Mouse (Mus musculus): ENCODE data around the gene Selenos. TPM values are rescaled to one million over a fixed set of nuclear protein-coding genes. Genes with fewer than 3 reads are reported as not detected.

Gene Selenos
- polyA plus RNA-seq (2012; rRNA removed), result 135 and 163 TPM in 2 replicates

DNA sequence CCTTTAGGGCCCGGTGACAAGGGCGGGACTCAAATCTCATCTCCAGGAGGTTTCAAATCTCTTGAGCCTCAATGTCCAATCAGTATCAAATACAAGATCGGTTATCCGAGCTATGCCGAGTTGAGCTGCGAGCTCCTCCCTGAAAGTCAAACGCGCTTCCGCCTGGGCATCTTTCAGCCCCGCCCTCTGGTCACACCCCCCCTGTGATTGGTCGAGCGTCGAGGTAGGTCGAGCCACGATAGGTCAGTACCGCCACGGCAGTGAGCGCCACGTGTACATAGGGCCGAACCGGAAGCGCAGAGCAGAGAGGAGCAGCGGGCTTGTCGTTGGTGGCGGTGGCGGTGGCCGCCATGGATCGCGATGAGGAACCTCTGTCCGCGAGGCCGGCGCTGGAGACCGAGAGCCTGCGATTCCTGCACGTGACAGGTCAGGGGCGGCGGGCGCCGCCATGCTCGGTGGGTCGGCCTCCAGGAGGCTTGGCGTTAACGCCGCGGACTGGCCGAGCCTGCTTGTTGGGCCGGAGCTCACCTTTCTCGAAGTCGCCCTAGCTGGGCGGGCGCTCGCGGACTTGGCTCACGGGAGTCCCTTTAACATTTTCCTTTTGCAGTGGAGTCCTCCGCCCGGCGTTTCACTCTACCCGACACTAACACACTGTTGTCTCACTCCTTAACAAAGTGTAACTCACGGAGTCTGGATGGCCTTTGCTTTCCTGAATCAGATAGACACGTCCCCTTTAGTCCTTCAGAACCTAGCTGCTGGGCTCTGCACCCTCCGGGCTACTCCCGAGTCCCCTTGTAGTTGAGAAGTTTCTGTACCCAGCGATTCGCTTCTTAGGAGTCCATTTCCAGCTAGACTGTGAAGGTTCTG lies at the start of gene Selenos:
Gene Selenos (plus strand): TSS at position 286 of the 867 bp plus-strand sequence.
- H3K27ac ChIP-seq (ENCODE audit: control insufficient read depth, insufficient read depth, low read depth, low read length), result peak within 1 kb of the TSS; percentile 79
- peaks cover 5% of the 10 kb centered on the region for H3K36me3 ChIP-seq (ENCODE audit: control insufficient read depth, insufficient read depth, low read length)

DNA sequence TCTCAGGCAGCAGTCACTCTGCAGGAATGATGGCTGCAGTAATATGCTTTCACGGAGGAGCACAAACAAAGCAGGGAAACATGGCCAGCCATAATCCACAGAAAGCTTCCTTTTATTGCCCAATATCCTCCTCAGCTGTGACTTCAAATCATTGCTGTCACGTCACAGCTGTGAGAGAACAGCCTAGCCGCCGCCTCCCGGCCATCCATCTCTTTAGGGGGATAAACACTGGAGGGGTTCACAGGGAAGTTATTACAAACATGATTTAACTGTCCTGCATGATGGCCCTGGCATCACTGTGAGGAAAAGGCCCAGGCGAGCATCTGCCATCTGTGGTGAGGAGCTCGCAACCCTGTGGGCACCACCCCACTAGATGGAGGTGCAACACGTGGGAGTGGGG lies 42.6 kb upstream of the Selenos start:
- no peaks in the 10 kb centered on the region for H3K4me1 ChIP-seq (ENCODE audit: control insufficient read depth, insufficient read depth, low read length)
- H3K36me3 ChIP-seq (ENCODE audit: control insufficient read depth, insufficient read depth, low read length), result no peaks in the 10 kb centered on the region
- TF ChIP-seq POLR2A (IDR thresholded peaks at IDR 0.05; ENCODE audit: control insufficient read depth, low read depth, low read length), result no peak
- TF ChIP-seq CTCF (IDR thresholded peaks at IDR 0.05; ENCODE audit: control insufficient read depth, insufficient read depth, insufficient replicate concordance, low read depth, low read length), result no peak
- no peaks in the 10 kb centered on the region for H3K27me3 ChIP-seq (ENCODE audit: control insufficient read depth, insufficient read depth, low read length)
- H3K4me3 ChIP-seq (ENCODE audit: control insufficient read depth, low read depth, low read length), result no peak overlapping the region
- no peak overlapping the region for H3K27ac ChIP-seq (ENCODE audit: control insufficient read depth, insufficient read depth, low read depth, low read length)

More for the DNA sequence above, at the start of gene Selenos:
- no peaks in the 10 kb centered on the region for H3K27me3 ChIP-seq (ENCODE audit: control insufficient read depth, insufficient read depth, low read length)
- peak within 1 kb of the TSS; percentile 88 for H3K4me3 ChIP-seq (ENCODE audit: control insufficient read depth, low read depth, low read length)
- no peaks in the 10 kb centered on the region; the same call in none of the 2 replicates for H3K4me1 ChIP-seq (ENCODE audit: control insufficient read depth, insufficient read depth, low read length)
- TF ChIP-seq CTCF (IDR thresholded peaks at IDR 0.05; ENCODE audit: control insufficient read depth, insufficient read depth, insufficient replicate concordance, low read depth, low read length) (peak; percentile 8; the same call in 1 of the 2 replicates), POLR2A (IDR thresholded peaks at IDR 0.05; ENCODE audit: control insufficient read depth, low read depth, low read length) (peak; percentile 97)

DNA sequence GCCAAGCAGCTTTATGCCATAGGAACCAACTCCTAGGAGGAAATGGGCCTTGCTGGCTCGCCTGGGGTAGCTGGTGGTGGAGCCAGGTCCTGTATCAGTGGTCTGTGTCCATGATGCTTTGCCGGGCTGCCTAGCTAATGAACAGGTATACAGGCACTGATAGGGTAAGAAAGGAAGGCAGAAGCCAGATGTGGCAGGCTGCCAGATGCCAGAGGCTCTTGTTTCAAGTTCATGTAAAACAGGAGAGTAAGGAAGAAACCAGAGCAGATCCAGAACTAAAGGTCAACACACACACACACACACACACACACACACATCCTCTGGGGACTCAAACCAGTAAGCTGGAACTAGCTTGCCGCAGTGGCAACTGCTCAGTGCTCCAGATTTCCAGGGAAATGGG lies 41.2 kb upstream of the Selenos start:
- H3K36me3 ChIP-seq (ENCODE audit: control insufficient read depth, insufficient read depth, low read length), result no peaks in the 10 kb centered on the region
- H3K4me1 ChIP-seq (ENCODE audit: control insufficient read depth, insufficient read depth, low read length), result no peaks in the 10 kb centered on the region
- no peak for TF ChIP-seq CTCF (IDR thresholded peaks at IDR 0.05; ENCODE audit: control insufficient read depth, insufficient read depth, insufficient replicate concordance, low read depth, low read length)
- no peak for TF ChIP-seq POLR2A (IDR thresholded peaks at IDR 0.05; ENCODE audit: control insufficient read depth, low read depth, low read length)
- H3K27me3 ChIP-seq (ENCODE audit: control insufficient read depth, insufficient read depth, low read length), result no peaks in the 10 kb centered on the region
- no peak overlapping the region for H3K4me3 ChIP-seq (ENCODE audit: control insufficient read depth, low read depth, low read length)
- no peak overlapping the region for H3K27ac ChIP-seq (ENCODE audit: control insufficient read depth, insufficient read depth, low read depth, low read length)

DNA sequence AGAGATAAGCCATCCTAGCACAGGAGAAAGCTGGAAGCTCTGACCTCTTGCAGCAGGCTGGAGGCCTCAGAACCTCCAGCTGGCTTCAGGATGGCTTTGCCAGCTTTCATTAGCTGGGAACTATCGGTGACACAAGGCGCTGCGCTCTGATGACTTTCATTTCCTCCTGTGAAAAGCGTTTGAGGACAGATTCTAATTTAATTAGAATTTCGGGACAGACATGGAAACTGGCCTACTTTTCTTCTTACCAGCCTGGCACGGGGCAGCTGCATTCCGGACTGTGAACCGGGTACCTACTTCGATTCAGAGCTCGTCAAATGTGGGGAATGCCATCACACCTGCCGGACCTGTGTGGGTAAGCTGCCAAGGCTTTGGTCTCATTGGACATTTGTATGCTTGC lies 40.7 kb upstream of the Selenos start:
- no peaks in the 10 kb centered on the region for H3K36me3 ChIP-seq (ENCODE audit: control insufficient read depth, insufficient read depth, low read length)
- TF ChIP-seq CTCF (IDR thresholded peaks at IDR 0.05; ENCODE audit: control insufficient read depth, insufficient read depth, insufficient replicate concordance, low read depth, low read length) (no peak), POLR2A (IDR thresholded peaks at IDR 0.05; ENCODE audit: control insufficient read depth, low read depth, low read length) (no peak)
- H3K4me3 ChIP-seq (ENCODE audit: control insufficient read depth, low read depth, low read length), result no peak overlapping the region
- no peak overlapping the region for H3K27ac ChIP-seq (ENCODE audit: control insufficient read depth, insufficient read depth, low read depth, low read length)
- H3K27me3 ChIP-seq (ENCODE audit: control insufficient read depth, insufficient read depth, low read length), result no peaks in the 10 kb centered on the region
- no peaks in the 10 kb centered on the region for H3K4me1 ChIP-seq (ENCODE audit: control insufficient read depth, insufficient read depth, low read length)

DNA sequence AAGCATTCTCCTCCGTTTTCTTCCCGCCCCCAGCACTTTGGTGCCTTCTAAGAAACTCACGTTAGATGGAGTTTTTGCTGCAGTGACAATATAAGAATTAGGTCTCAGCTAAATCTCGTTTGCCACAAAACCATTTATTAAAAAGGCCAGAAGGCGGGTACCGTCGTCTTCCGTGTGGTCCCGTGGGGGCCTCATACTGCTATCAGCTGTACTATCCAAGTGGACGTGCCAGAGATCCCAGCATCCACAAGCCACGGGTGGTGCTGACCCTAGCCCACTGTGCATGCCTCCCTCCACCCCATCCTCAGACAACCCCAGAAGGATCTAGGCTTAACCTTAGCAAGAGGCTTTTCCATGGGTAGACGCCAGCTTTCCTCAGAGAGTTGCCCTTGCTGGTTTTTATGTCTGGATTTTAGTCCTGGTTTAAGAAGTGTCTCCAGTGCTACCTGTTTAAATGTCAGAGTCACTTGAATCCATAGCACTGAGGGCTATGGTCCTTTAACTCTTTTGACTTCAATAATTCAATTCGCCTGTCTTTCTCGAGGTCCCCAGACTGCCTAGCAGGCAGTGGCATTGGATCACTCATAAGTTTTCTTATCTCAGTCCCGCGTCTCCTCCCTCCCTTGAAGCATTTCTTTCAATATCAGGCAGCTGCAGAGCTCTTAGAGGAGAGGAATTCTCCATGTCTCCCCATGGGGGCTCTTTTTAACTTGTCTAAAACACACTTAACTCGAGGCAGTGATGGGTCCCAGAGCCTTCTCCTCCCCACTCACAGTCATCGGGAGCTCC lies 39.2 kb upstream of the Selenos start:
- Histone ChIP-seq H3K27ac (ENCODE audit: control insufficient read depth, insufficient read depth, low read depth, low read length) (no peak overlapping the region), H3K4me3 (ENCODE audit: control insufficient read depth, low read depth, low read length) (no peak overlapping the region), H3K4me1 (ENCODE audit: control insufficient read depth, insufficient read depth, low read length) (no peaks in the 10 kb centered on the region; the same call in 1 of the 2 replicates), H3K36me3 (ENCODE audit: control insufficient read depth, insufficient read depth, low read length) (no peaks in the 10 kb centered on the region), H3K27me3 (ENCODE audit: control insufficient read depth, insufficient read depth, low read length) (no peaks in the 10 kb centered on the region)
- no peak for TF ChIP-seq CTCF (IDR thresholded peaks at IDR 0.05; ENCODE audit: control insufficient read depth, insufficient read depth, insufficient replicate concordance, low read depth, low read length)
- TF ChIP-seq POLR2A (IDR thresholded peaks at IDR 0.05; ENCODE audit: control insufficient read depth, low read depth, low read length), result no peak

DNA sequence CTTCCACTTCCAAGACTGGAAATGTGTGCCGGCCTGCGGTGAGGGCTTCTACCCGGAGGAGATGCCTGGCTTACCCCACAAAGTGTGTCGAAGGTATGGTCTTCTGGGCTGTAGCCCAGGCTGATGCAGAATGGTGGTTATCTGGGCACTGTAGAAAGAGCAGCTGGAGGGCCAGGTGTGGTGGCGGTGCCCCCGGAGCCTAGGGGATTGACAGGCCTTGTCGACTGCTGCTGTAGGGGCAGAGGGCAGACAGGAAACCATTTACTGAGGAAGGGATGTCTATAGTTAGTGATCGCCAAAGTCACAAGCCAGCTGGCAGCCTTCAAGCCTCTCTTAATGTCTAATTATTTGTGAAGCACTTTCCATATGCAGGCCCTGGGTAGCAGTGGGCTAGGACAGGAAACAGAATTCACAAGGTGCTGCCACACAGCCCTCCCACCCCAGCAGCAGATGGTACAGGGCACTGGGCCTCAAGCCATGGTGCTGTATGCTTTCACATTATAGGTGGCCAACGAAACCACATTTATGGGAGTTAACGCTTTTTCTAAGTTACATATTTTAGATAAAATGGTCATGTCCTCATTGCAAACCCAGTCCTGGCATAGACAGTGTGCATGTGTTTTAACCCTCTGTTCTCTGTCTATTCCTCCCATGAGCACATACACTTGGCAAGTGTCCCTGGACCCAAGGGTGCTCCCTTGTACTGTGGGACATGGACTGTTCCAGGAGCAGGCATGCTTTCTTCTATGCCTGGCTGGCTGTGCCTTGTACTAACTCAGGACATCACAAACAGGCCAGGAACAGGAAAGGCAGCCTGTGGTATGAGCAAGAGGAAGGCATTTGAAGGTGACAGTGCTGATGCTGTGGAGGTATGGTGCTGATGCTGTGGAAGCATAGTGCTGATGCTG lies 35.6 kb upstream of the Selenos start, which contains the start of gene Gm45213:
Gene Gm45213 (plus strand): TSS at position 51 of the 908 bp plus-strand sequence.
- Histone ChIP-seq H3K36me3 (ENCODE audit: control insufficient read depth, insufficient read depth, low read length) (no peaks in the 10 kb centered on the region), H3K4me1 (ENCODE audit: control insufficient read depth, insufficient read depth, low read length) (no peaks in the 10 kb centered on the region; the same call in 1 of the 2 replicates), H3K27ac (ENCODE audit: control insufficient read depth, insufficient read depth, low read depth, low read length) (no peak within 1 kb of the TSS), H3K27me3 (ENCODE audit: control insufficient read depth, insufficient read depth, low read length) (no peaks in the 10 kb centered on the region), H3K4me3 (ENCODE audit: control insufficient read depth, low read depth, low read length) (no peak within 1 kb of the TSS)
- no peak for TF ChIP-seq CTCF (IDR thresholded peaks at IDR 0.05; ENCODE audit: control insufficient read depth, insufficient read depth, insufficient replicate concordance, low read depth, low read length)
- no peak for TF ChIP-seq POLR2A (IDR thresholded peaks at IDR 0.05; ENCODE audit: control insufficient read depth, low read depth, low read length)
